Mouse (Mus musculus): ENCODE results near the gene Tomm40. TPM values are rescaled to one million over a fixed set of nuclear protein-coding genes. Genes with fewer than 3 reads are reported as not detected.

The Tomm40 gene
- polyA plus RNA-seq, 1 experiment: 184 TPM

DNA sequence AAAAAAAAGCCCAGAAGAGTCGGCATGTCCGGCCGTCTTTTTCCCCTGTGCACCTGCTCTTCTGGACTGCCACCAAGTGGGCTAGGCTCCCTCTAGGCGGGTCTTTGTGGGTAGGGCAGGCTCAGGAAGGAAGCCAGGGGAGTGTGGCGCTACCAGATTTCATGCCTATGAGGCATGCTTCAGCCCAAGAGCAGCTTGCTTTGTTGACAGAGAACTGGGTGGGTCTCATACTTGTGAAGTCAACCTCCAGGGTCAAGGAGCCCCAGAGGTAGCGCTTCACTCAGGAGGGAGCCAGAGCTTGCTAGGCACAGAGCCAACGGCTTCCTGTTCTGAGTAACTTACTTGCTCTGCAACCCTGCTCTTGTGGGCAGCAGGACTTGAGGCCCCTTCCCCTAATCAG lies 38.3 kb upstream of the Tomm40 start:
- Histone ChIP-seq H3K9me3 (peaks cover 7% of the 10 kb centered on the region), H3K4me3 (replicated peaks) (no peak overlapping the region), H3K4me1 (peaks cover 56% of the 10 kb centered on the region), H3K36me3 (replicated peaks; ENCODE audit: low read length) (no peaks in the 10 kb centered on the region), H3K27me3 (replicated peaks) (peaks cover 65% of the 10 kb centered on the region)
- TF ChIP-seq FLI1 (IDR thresholded peaks at IDR 0.05; ENCODE audit: low read length) (no peak), GATA1 (IDR thresholded peaks at IDR 0.05; ENCODE audit: borderline replicate concordance, low read length) (no peak)

DNA sequence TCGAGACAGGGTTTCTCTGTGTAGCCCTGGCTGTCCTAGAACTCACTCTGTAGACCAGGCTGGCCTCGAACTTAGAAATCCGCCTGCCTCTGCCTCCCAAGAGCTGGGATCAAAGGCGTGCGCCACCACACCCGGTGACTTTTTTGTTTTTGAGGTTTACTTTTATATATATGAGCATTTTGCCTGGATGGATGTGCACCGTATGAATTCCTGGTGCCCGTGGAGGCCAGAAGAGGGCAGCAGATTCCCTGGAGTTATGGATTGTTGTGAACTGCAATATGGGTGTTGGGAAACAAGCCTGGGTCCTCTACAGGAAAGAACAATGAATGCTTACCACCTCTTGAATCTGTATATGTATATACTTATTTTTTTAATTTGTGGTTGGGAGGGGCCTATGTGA lies 37.4 kb upstream of the Tomm40 start:
- H3K9me3 ChIP-seq: peaks cover 7% of the 10 kb centered on the region
- peaks cover 67% of the 10 kb centered on the region for H3K27me3 ChIP-seq (replicated peaks)
- no peak for TF ChIP-seq FLI1 (IDR thresholded peaks at IDR 0.05; ENCODE audit: low read length)
- no peak for TF ChIP-seq GATA1 (IDR thresholded peaks at IDR 0.05; ENCODE audit: borderline replicate concordance, low read length)
- no peaks in the 10 kb centered on the region for H3K36me3 ChIP-seq (replicated peaks; ENCODE audit: low read length)
- peaks cover 63% of the 10 kb centered on the region for H3K4me1 ChIP-seq
- no peak overlapping the region for H3K4me3 ChIP-seq (replicated peaks)

DNA sequence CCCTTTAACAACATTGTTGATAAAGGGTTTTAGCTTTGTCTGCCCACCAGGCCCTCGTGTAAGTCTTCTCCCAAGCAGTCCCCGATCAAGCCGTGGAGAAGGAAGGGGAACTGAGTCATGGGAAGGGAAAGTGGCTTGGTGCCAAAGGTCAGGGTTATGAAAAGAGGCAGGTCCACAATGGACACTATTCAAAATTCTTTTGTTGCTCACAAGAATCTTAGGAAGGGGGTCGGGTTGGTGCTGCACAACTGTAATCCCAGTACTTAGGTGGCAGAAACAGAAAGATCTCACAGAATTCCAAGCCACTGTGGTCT lies 35.8 kb upstream of the Tomm40 start:
- Histone ChIP-seq H3K9me3 (peaks cover 7% of the 10 kb centered on the region), H3K27me3 (replicated peaks) (peaks cover 71% of the 10 kb centered on the region), H3K36me3 (replicated peaks; ENCODE audit: low read length) (no peaks in the 10 kb centered on the region), H3K4me3 (replicated peaks) (no peak overlapping the region), H3K4me1 (peaks cover 55% of the 10 kb centered on the region)
- TF ChIP-seq FLI1 (IDR thresholded peaks at IDR 0.05; ENCODE audit: low read length) (no peak), GATA1 (IDR thresholded peaks at IDR 0.05; ENCODE audit: borderline replicate concordance, low read length) (no peak)

DNA sequence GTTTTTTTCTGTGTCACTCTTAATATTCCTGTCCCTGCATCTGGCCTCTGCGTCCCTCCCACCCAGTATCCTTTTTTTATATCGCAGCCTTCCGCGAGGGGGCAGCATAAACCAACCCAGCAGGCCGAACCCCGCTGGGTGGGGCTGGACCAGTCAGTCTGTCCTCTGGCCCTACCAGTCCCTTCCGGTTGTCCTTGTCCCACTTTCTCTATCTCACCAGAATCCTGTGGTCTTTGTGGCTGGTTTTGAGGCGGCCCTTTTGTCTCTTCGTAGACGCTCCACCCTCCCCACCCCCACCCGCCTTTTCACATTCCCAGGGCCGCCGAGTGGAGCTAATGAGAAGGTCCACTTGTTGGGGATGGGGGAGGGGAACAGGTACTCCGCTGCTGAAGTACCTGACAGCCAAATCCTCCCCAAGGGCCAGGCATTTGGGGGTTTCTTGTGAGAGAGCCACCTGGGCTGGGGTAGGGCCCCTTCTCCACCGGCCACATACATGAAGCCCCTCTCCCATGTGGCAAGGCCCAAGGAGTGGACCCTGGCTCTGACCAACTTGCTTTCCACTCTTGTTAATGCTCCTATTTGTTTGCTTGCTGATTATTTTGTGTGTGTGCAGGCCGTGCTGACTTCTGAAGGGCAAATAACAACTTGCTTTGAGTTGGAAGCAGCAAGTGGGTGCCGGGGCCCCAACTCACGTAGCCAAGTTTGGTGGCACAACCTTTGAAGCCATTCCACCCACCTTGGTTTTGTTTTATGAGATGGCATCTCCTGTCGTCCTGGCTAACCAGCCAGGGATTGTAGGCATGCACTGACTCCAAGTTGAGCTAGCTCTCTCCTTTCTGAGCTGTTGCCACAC lies 35.2 kb upstream of the Tomm40 start, which contains the start of gene Nectin2:
Nectin2 (minus strand) TSS at position 267 of the 853 bp plus-strand sequence.
- Histone ChIP-seq H3K36me3 (replicated peaks; ENCODE audit: low read length) (no peaks in the 10 kb centered on the region), H3K27me3 (replicated peaks) (peaks cover 71% of the 10 kb centered on the region), H3K9me3 (peaks cover 6% of the 10 kb centered on the region), H3K4me3 (replicated peaks) (peak within 1 kb of the TSS; percentile 91), H3K4me1 (peaks cover 49% of the 10 kb centered on the region)
- TF ChIP-seq FLI1 (IDR thresholded peaks at IDR 0.05; ENCODE audit: low read length) (no peak), GATA1 (IDR thresholded peaks at IDR 0.05; ENCODE audit: borderline replicate concordance, low read length) (no peak)

DNA sequence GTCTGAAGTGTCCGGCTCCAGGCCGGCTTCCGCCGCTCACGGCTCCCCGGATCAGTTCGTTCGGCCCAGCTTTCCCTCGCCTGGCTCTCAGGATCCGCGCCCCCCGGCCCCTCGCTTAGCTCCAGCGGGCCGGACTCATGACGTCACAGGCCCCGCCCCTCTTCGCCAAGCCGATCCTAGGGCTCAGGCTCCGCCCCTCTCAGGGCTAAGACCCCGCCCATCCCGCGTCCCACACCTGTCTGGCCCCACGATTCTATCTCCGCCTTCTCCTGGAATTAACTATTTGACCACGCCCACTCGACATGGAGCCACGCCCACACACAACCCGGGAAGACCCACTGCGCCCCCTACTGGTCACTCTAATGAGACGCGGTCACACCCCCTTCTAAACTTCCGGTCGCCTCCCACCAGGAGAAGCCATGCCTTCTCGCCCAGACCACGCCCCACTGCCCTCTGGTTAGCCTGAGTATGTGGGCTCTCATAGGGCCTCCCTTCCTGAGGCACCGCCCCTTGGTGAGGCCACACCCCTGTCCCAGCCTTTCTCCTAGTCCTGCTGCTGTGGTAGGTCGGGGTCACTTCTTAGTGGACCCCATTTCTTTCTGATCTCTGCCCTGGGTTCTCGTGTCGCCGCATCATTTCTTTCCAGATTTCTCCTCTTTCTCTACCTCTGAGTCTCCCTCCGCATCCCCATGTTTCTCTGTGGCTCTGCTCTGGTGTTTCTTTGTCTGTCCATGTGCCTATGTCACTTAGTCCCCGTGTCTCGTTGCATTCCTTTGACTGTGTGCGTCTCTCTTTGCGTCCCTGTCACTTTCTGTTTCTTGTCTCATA lies 34.4 kb upstream of the Tomm40 start:
- H3K4me3 ChIP-seq (replicated peaks): peak overlapping the region; percentile 91
- H3K36me3 ChIP-seq (replicated peaks; ENCODE audit: low read length): no peaks in the 10 kb centered on the region
- peaks cover 74% of the 10 kb centered on the region for H3K27me3 ChIP-seq (replicated peaks)
- TF ChIP-seq FLI1 (IDR thresholded peaks at IDR 0.05; ENCODE audit: low read length): no peak
- no peak for TF ChIP-seq GATA1 (IDR thresholded peaks at IDR 0.05; ENCODE audit: borderline replicate concordance, low read length)
- H3K4me1 ChIP-seq: peaks cover 49% of the 10 kb centered on the region
- H3K9me3 ChIP-seq: no peaks in the 10 kb centered on the region

DNA sequence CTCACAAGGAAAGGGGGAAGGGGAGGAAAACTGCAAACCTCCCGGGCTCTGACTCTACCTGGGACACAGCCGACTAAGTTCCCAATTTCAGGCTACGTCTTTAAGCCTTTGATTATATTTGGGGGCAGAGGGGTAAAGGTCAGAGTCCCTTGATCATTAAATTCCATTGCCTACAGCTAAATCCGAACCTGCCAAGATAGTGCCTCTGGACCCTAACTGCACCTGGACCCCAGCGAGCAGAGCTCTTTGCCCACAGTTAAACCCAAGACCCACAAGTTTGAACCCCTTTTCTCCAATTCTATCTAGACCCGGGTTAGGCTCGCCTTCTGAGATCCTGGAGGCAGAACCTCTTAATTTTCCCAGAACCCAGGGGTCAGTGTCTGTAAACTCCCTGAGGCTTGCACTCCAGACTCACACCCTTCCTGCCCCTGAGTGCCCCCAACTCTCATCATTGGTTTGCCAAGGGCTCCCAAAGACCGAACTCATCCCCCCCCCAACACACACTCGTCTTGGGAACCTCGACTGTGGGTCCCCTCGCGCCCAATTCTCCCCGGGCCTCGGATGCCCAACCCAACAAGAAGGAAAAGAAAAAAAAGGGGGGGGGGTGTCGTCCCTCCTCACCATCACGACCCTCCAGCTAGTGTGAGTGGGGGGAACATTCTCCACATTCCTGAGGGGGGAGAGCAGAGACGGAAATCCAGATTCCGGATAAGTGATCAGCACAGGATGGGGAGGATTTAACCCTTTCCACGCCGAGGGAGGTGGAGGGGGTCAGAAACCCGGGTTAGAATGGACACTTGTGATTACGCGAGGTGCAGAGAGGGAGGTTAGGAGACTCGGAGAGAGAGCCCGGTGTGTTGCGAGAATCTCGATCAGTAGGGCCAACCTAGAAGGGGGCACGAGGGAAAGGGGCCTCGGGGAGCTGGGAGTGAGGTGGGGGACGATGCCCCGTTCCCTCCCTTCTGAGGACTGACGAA lies 33.3 kb upstream of the Tomm40 start:
- Histone ChIP-seq H3K4me3 (replicated peaks) (peak overlapping the region; percentile 91), H3K9me3 (no peaks in the 10 kb centered on the region), H3K36me3 (replicated peaks; ENCODE audit: low read length) (no peaks in the 10 kb centered on the region), H3K27me3 (replicated peaks) (peaks cover 74% of the 10 kb centered on the region), H3K4me1 (peaks cover 41% of the 10 kb centered on the region)
- TF ChIP-seq FLI1 (IDR thresholded peaks at IDR 0.05; ENCODE audit: low read length): no peak
- TF ChIP-seq GATA1 (IDR thresholded peaks at IDR 0.05; ENCODE audit: borderline replicate concordance, low read length): no peak

DNA sequence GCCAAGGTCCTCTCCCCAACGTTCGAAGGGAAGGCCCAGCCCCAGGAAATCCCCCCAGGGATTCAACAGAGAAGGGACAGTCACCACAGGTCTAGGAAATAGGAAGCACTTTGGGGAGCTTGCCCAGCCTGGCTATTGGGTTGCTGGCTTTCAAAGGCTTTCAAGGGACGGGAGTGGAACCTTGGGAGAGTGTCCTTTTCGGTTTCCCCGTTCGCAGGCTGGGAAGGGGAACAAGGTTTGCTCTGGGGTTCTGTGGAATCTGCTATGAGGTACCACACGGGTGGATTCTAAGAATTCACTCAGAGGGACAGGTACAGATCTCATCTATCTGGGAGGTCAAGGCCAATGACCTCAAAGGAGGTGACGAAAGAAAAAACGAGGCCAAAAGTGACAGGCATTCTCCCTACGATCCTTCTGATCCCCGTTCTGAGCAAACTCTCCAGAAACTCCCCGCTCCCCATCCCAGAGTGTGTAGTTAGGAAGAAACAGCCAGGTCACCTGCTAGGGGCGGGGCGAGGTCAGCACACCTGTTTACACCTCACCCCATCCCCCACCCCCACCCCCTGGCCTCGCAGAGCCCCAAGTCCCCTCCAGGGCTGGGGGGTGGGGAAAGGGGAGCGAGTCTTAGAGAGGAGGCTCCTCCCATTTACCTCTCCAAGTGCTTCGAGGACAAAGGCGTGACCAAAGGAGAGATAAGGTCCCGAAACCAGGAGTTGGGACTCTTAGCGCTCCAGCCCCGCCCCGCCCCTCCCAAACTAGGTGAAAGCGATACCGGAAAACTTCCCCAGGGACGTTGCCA lies 32.4 kb upstream of the Tomm40 start:
- Histone ChIP-seq H3K9me3 (no peaks in the 10 kb centered on the region), H3K4me1 (peaks cover 39% of the 10 kb centered on the region), H3K36me3 (replicated peaks; ENCODE audit: low read length) (no peaks in the 10 kb centered on the region), H3K27me3 (replicated peaks) (peaks cover 81% of the 10 kb centered on the region), H3K4me3 (replicated peaks) (no peak overlapping the region)
- TF ChIP-seq GATA1 (IDR thresholded peaks at IDR 0.05; ENCODE audit: borderline replicate concordance, low read length) (no peak), FLI1 (IDR thresholded peaks at IDR 0.05; ENCODE audit: low read length) (no peak)

DNA sequence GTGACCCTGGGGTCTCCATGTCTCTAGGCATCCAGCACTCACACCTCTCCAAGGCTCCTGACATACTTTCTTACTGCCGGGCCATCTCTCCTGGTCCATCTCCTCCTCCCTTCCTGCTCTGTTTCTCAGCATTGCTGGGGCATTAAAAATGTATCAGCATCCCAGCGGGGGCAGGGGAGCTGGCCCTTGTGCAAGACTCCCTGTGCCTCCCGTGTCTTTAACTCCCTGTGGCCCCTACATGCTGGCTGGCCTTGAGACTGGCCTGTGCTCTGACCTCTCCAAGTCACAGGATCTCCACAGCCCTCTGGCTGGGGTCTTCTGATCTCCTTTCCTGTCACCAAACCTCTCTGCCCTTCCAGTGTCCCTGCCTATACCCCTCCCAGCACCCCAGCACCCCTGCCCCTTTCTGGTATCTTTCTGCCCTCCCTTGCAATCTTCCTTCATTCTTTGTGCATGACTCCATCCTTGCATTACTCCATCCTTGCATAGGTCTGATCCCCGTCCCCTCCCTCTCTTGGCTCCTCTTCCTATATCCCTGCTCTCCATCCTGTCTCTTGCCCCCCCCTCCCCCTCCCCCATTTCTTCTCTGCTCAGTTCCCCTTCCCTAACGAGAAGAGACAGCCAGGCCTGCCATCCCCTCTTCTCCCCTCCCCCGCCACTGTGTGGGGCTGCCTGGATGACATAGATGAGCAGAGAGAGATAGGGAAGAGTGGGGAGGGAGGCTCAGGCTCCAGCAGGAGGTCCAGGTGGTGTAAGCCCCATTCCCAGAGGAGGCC lies 31.4 kb upstream of the Tomm40 start:
- Histone ChIP-seq H3K4me1 (peaks cover 39% of the 10 kb centered on the region), H3K27me3 (replicated peaks) (peaks cover 87% of the 10 kb centered on the region)
- TF ChIP-seq FLI1 (IDR thresholded peaks at IDR 0.05; ENCODE audit: low read length): no peak
- TF ChIP-seq GATA1 (IDR thresholded peaks at IDR 0.05; ENCODE audit: borderline replicate concordance, low read length): no peak

More for the DNA sequence above, 31.4 kb upstream of the Tomm40 start:
- Histone ChIP-seq H3K9me3 (no peaks in the 10 kb centered on the region), H3K36me3 (replicated peaks; ENCODE audit: low read length) (no peaks in the 10 kb centered on the region), H3K4me3 (replicated peaks) (no peak overlapping the region)

Measured in megakaryocyte, embryonic 14.5 days (primary cell).